Mouse (Mus musculus) activated CD4-positive, CD25-positive, alpha-beta regulatory T cell (primary cell): ENCODE results near the gene Btbd35f29. TPM values are rescaled to one million over a fixed set of nuclear protein-coding genes. Genes with fewer than 3 reads are reported as not detected.

ENCODE experiments used
- polyA plus RNA-seq, 2 experiments: library from polyadenylated mRNA; unstranded; fragments of 100-300 nt; shearing (Covaris generic); gene quantifications; one replicate each; pipeline ENCODE4 v1.2.1; 2017

The Btbd35f29 gene
- polyA plus RNA-seq = not detected

GRCm38 (mm10) chrX:31117374-31117773 lies at the start of gene Btbd35f29:
Btbd35f29 (plus strand) TSS chrX:31117674.

Other genes with a start within 250 kb of the Btbd35f29 start
- gene Spin2f, start 136.2 kb downstream of the Btbd35f29 start, polyA plus RNA-seq = not detected
- not detected for gene Btbd35f26, start 218.8 kb downstream of the Btbd35f29 start, polyA plus RNA-seq